Mouse (Mus musculus) stomach, postnatal 0 days (tissue): ENCODE results near the gene Pofut1.

Experiments
- CTCF ChIP-seq: IDR thresholded peaks from 2 replicates; pipeline ENCODE4 v1.5.1; 2016; ENCODE audit warnings: antibody characterized with exemption, low read depth, mild to moderate bottlenecking, moderate library complexity
- EP300 ChIP-seq: optimal IDR thresholded peaks from 2 replicates; pipeline ENCODE3; 2016; ENCODE audit warnings: antibody characterized with exemption

- no peak for TF ChIP-seq CTCF
- TF ChIP-seq EP300, result no peak
These were observed 29.9 kb upstream of the Pofut1 start for GRCm38 (mm10) chr2:153211451-153211850.
